In genomic region chr11:75132278-75132677, GRCm38 (mm10) we compare ENCODE assay signal across 7 mouse cellular contexts. TPM values are rescaled to one million over a fixed set of nuclear protein-coding genes. Genes with fewer than 3 reads are reported as not detected.
DNase-seq lines count a peak whose midpoint lies in the region; ATAC-seq lines count a peak whose summit lies in the region.

No protein-coding gene starts in this region.

- DNase-seq in left cerebral cortex, adult 18-20 months (ENCODE audit: low spot score in 2 of 2) = peak; percentile 53 to 69
- no peak for DNase-seq in left cerebral cortex, adult 11 months (ENCODE audit: low spot score)
- DNase-seq in cerebellum, adult 9-10 months = peak; percentile 89
- DNase-seq in left cerebral cortex, postnatal 10 days (ENCODE audit: extremely low spot score in 1 of 2, low spot score in 2 of 2) = peak; percentile 50 to 67
- DNase-seq in right cerebral cortex, postnatal 4 days = peak; percentile 43
- no peak for DNase-seq in thymus, postnatal 4 days

- H3K4me2 ChIP-seq in heart, embryonic 15.5 days = no peak overlapping the region

- H3K27ac ChIP-seq in heart, embryonic 15.5 days = 0 out of 2 replicates have a peak overlapping the region, but pooled peaks have one; percentile 29

- intact Hi-C loops in left cerebral cortex, postnatal 10 days (cut with DNase I) = no loop called here

- peaks cover 36% of the 10 kb centered on the region for H3K4me1 ChIP-seq in heart, embryonic 15.5 days (replicated peaks)

- no peaks in the 10 kb centered on the region for H3K27me3 ChIP-seq in heart, embryonic 15.5 days

- H3K9ac ChIP-seq in heart, embryonic 15.5 days = no peak overlapping the region

- H3K9me3 ChIP-seq in heart, embryonic 15.5 days (replicated peaks) = no peaks in the 10 kb centered on the region

- ATAC-seq in heart, embryonic 15.5 days (replicated peaks; ENCODE audit: insufficient number of reproducible peaks, insufficient read depth, low FRiP score, low read depth) = peak; percentile 50; the same call in 1 of the 2 replicates

- H3K36me3 ChIP-seq in heart, embryonic 15.5 days = no peaks in the 10 kb centered on the region

- 67% methylated on average over 5 of the region's 5 CpGs for WGBS in heart, embryonic 15.5 days

- no peak overlapping the region for H3K4me3 ChIP-seq in heart, embryonic 15.5 days

RNA-seq across cellular contexts. Expression of gene Hic1, which starts 37.0 kb away (rescaled TPM):
- 1 to 10 TPM; 3.8 to 5.0 TPM for total RNA-seq in left cerebral cortex, adult 18-20 months (2021)
- 11.0 and 18.0 TPM in 2 replicates for polyA plus RNA-seq in heart, embryonic 15.5 days (2015; fragmentation: Nextera tagmentation; extraction: Ambion mirVana)
- total RNA-seq in left cerebral cortex, postnatal 10 days (2021) = 1 to 10 TPM; 3.9 to 5.3 TPM

RNA-seq across cellular contexts. Expression of gene Ovca2, which starts 46.4 kb away (rescaled TPM):
- total RNA-seq in left cerebral cortex, adult 18-20 months (2021) = 10 to 100 TPM in 1 of 2 experiments, 1 to 10 TPM in 1; 9.2 to 12.0 TPM
- 14.4 and 17.5 TPM in 2 replicates for polyA plus RNA-seq in heart, embryonic 15.5 days (2015; fragmentation: Nextera tagmentation; extraction: Ambion mirVana)
- 10 to 100 TPM in 1 of 2 experiments, 1 to 10 TPM in 1; 9.2 to 11.3 TPM for total RNA-seq in left cerebral cortex, postnatal 10 days (2021)

RNA-seq across cellular contexts. Expression of gene Dph1, which starts 58.8 kb away (rescaled TPM):
- total RNA-seq in left cerebral cortex, adult 18-20 months (2021) = 10 to 100 TPM; 28.5 to 32.1 TPM
- polyA plus RNA-seq in heart, embryonic 15.5 days (2015; fragmentation: Nextera tagmentation; extraction: Ambion mirVana) = 17.2 and 20.5 TPM in 2 replicates
- total RNA-seq in left cerebral cortex, postnatal 10 days (2021) = 10 to 100 TPM; 14.1 to 15.9 TPM

Comparison
In these comparisons a context has a peak if more than half of its experiments do, and no peak if none do; other contexts are left out.
1. DNase-seq: peak in left cerebral cortex, adult 18-20 months (2 of 2), cerebellum, adult 9-10 months (single experiment), left cerebral cortex, postnatal 10 days (2 of 2) and right cerebral cortex, postnatal 4 days (single experiment); none in left cerebral cortex, adult 11 months (single experiment) and thymus, postnatal 4 days (single experiment).